Mouse (Mus musculus) heart, embryonic 12.5 days (tissue): ENCODE results near the gene Ap1ar. TPM values are rescaled to one million over a fixed set of nuclear protein-coding genes. Genes with fewer than 3 reads are reported as not detected.

Source experiments
- ATAC-seq: fragments of 200-750 bp; cut with Nextera tagmentation; 2 replicates; pipeline ENCODE4 v1.8.0; 2017; ENCODE audit warnings: moderate TSS enrichment, moderate library complexity; ENCODE audit not compliant: insufficient number of reproducible peaks, low FRiP score
- H3K27ac ChIP-seq: fragments of 300-500 bp; sonication (generic); 2 replicates; pipeline ENCODE4 v1.5.1; 2016; ENCODE audit warnings: mild to moderate bottlenecking, moderate library complexity; ENCODE audit not compliant: poor library complexity, severe bottlenecking
- H3K27me3 ChIP-seq: fragments of 300-500 bp; sonication (generic); replicated peaks from 2 replicates; pipeline ENCODE4 v1.6.1; 2016; ENCODE audit warnings: mild to moderate bottlenecking, moderate library complexity
- H3K36me3 ChIP-seq: fragments of 300-500 bp; sonication (generic); 2 replicates; pipeline ENCODE4 v1.6.1; 2016; ENCODE audit warnings: mild to moderate bottlenecking, moderate library complexity
- H3K4me1 ChIP-seq: fragments of 300-500 bp; sonication (generic); replicated peaks from 2 replicates; pipeline ENCODE4 v1.6.1; 2016; ENCODE audit warnings: mild to moderate bottlenecking
- H3K4me2 ChIP-seq: fragments of 300-500 bp; sonication (generic); 2 replicates; pipeline ENCODE4 v1.6.1; 2016; ENCODE audit warnings: mild to moderate bottlenecking, moderate library complexity
- H3K4me3 ChIP-seq: fragments of 300-500 bp; sonication (generic); 2 replicates; pipeline ENCODE4 v1.5.1; 2016; ENCODE audit warnings: mild to moderate bottlenecking
- H3K9ac ChIP-seq: fragments of 300-500 bp; sonication (generic); 2 replicates; pipeline ENCODE4 v1.6.1; 2016; ENCODE audit warnings: mild to moderate bottlenecking, moderate library complexity
- H3K9me3 ChIP-seq: fragments of 300-500 bp; sonication (generic); replicated peaks from 2 replicates; pipeline ENCODE4 v1.6.1; 2016; ENCODE audit warnings: mild to moderate bottlenecking, moderate library complexity
- WGBS: fragments of 180-500 bp; shearing (Covaris S2); methylation state at CpG from one replicate; pipeline ENCODE4 v1.1.7; 2016; 5-methylcytosine and 5-hydroxymethylcytosine counted together
- polyA plus RNA-seq: library from polyadenylated mRNA; unstranded; fragments of >200 nt; fragmentation: Nextera tagmentation; extraction: Ambion mirVana; gene quantifications from 2 replicates; pipeline ENCODE4 v1.2.1, GENCODE M21; 2016

Ap1ar gene
- polyA plus RNA-seq, 1 experiment from 2014 or later: 44.8 TPM

DNA sequence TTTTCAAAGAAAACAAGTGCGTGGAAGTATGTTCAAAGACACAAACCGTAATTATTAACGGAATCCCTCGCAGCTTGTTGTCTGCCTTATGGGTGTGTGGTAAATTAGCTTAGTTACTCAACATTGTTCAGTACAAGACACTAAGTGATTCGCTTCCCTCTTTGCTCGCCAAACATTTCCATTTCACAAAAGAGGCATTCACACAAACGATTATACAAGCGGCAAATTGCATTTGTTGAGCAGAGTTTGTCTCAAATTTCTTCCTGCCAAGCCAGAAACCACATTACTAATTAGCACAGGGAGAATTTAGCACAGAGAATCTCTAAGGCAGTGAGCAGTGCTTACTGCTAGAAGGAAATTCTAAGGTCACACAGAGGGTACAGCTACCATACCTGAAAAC, 4.6 kb upstream of the Ap1ar start:
- Histone ChIP-seq H3K9ac (no peak overlapping the region), H3K4me2 (no peak overlapping the region), H3K4me3 (no peak overlapping the region), H3K36me3 (no peaks in the 10 kb centered on the region), H3K9me3 (peaks cover 5% of the 10 kb centered on the region; the same call in 1 of the 2 replicates), H3K27me3 (peaks cover 26% of the 10 kb centered on the region), H3K27ac (no peak overlapping the region), H3K4me1 (peaks cover 2% of the 10 kb centered on the region; the same call in 1 of the 2 replicates)
- WGBS: 83% methylated on average over 8 of the region's 8 CpGs
- ATAC-seq: no peak

GRCm38 (mm10) chr3:127837972-127838644, 785 bp upstream of the Ap1ar start:
- peaks cover 12% of the 10 kb centered on the region for H3K27me3 ChIP-seq
- H3K9me3 ChIP-seq: no peaks in the 10 kb centered on the region
- peak overlapping the region; percentile 95 for H3K4me3 ChIP-seq
- no peak for ATAC-seq
- H3K36me3 ChIP-seq: no peaks in the 10 kb centered on the region
- peak overlapping the region; percentile 66 for H3K9ac ChIP-seq
- peak overlapping the region; percentile 92 for H3K27ac ChIP-seq
- 32% methylated on average over 8 of the region's 8 CpGs for WGBS
- H3K4me2 ChIP-seq: peak overlapping the region; percentile 97
- H3K4me1 ChIP-seq: peaks cover 10% of the 10 kb centered on the region; the same call in 1 of the 2 replicates

DNA sequence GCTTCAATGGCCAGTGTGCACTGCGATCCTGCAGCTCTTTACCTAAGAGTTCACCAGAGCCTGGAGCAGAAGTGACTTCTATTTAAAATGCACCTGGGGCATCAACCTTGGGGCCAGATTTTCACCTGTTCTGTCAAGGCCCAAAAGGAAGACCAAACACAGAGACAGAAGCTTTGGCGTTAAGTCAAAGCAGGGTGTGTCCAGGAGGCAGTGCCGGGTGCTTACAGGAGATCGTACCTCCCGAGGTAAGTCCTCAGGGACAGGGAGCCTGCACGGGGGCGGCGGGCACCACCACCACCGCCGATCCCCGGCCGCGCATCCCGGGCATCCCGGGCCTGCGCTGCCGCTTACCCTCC, 547 bp downstream of the Ap1ar start:
- no peak for ATAC-seq

DNA sequence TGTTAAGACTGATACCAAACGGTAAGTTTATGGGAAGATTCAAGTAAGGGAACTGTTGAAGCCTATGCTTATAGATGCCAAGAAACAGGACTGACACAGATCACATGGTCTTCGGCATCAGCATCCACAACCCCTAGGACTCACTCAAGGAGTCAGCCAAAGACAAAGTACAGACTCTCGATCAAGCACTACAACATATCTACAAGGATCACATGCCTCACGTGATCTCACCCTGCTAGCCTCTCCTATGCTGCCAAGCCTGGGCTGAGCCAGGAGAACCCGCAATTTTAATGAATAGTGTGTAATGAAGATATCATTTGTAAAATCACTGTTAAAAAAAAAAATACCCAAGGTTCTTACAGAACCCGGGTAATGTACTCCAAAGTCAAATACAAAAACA, 1.7 kb downstream of the Ap1ar start:
- no peak for ATAC-seq
- H3K36me3 ChIP-seq: no peaks in the 10 kb centered on the region
- 70% methylated on average over 6 of the region's 6 CpGs for WGBS
- H3K9me3 ChIP-seq: no peaks in the 10 kb centered on the region
- H3K27ac ChIP-seq: no peak overlapping the region
- no peaks in the 10 kb centered on the region for H3K27me3 ChIP-seq
- H3K9ac ChIP-seq: no peak overlapping the region
- no peak overlapping the region for H3K4me3 ChIP-seq
- no peak overlapping the region for H3K4me2 ChIP-seq
- H3K4me1 ChIP-seq: peaks cover 10% of the 10 kb centered on the region; the same call in 1 of the 2 replicates

More for the DNA sequence above, 547 bp downstream of the Ap1ar start:
- H3K27me3 ChIP-seq: peaks cover 5% of the 10 kb centered on the region; the same call in 1 of the 2 replicates
- H3K4me2 ChIP-seq: peak overlapping the region; percentile 97
- peaks cover 10% of the 10 kb centered on the region; the same call in 1 of the 2 replicates for H3K4me1 ChIP-seq
- 0% methylated on average over 17 of the region's 17 CpGs for WGBS
- H3K36me3 ChIP-seq: no peaks in the 10 kb centered on the region
- H3K27ac ChIP-seq: peak overlapping the region; percentile 92
- peak overlapping the region; percentile 95 for H3K4me3 ChIP-seq
- no peaks in the 10 kb centered on the region for H3K9me3 ChIP-seq
- H3K9ac ChIP-seq: peak overlapping the region; percentile 94

DNA sequence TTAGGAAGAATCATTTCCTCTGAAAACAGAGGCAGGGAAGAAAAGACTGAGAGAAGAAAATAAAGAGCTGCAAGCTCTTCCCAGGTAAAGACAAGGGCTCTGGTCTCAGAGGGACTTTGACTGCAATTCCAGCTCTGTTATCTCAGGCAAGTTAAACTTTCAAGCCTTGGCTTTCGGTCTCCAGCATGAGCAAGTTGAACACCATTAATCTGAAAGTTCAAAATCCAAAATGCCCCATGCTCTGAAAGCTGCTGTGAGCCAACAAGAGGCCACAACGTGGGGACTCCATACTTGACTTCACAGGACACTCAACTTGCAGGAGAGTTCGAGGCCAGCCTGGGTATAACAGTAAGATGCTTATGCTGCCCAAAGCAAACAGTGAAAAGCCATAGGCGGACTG, 3.3 kb downstream of the Ap1ar start:
- no peak overlapping the region for H3K4me2 ChIP-seq
- no peak overlapping the region for H3K9ac ChIP-seq
- H3K9me3 ChIP-seq: no peaks in the 10 kb centered on the region
- 75% methylated on average over 4 of the region's 4 CpGs for WGBS
- H3K27me3 ChIP-seq: no peaks in the 10 kb centered on the region
- ATAC-seq: no peak
- no peak overlapping the region for H3K27ac ChIP-seq
- H3K4me3 ChIP-seq: no peak overlapping the region
- no peaks in the 10 kb centered on the region for H3K36me3 ChIP-seq
- peaks cover 10% of the 10 kb centered on the region; the same call in 1 of the 2 replicates for H3K4me1 ChIP-seq

GRCm38 (mm10) chr3:127831079-127831478, 6.2 kb downstream of the Ap1ar start:
- no peaks in the 10 kb centered on the region for H3K9me3 ChIP-seq
- H3K4me3 ChIP-seq: no peak overlapping the region
- no peak overlapping the region for H3K27ac ChIP-seq
- H3K4me1 ChIP-seq: peaks cover 14% of the 10 kb centered on the region
- WGBS: 46% methylated on average over 6 of the region's 6 CpGs
- no peak overlapping the region for H3K4me2 ChIP-seq
- ATAC-seq: no peak
- no peaks in the 10 kb centered on the region for H3K36me3 ChIP-seq
- H3K27me3 ChIP-seq: no peaks in the 10 kb centered on the region
- H3K9ac ChIP-seq: no peak overlapping the region

DNA sequence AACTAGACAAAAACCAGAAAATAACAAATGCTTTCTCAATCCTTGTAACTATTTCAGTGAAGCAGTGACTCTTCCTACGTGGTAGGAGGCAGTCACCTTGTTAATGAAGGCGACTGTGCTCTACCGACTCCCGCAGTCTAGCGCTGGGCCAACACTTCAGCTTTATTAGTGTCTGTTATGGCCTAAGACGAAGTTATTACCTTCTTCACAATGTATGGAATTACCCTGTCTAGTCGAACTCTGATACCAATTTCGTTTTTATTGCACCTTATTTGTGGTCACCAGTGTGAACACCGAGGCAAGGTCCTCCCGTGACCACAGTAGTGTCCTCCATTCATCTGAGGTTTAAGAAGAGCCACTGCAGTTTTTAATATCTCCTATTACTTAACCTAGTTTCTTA, 7.1 kb downstream of the Ap1ar start:
- ATAC-seq: no peak

GRCm38 (mm10) chr3:127827123-127827522, 10.2 kb downstream of the Ap1ar start:
- no peaks in the 10 kb centered on the region for H3K27me3 ChIP-seq
- 26% methylated on average over 7 of the region's 7 CpGs for WGBS
- peak overlapping the region; percentile 28; the same call in 1 of the 2 replicates for H3K4me2 ChIP-seq
- no peaks in the 10 kb centered on the region for H3K9me3 ChIP-seq
- no peak overlapping the region for H3K4me3 ChIP-seq
- no peak overlapping the region for H3K9ac ChIP-seq
- H3K4me1 ChIP-seq: peaks cover 11% of the 10 kb centered on the region
- ATAC-seq: peak; percentile 36; the same call in 1 of the 2 replicates
- peaks cover 5% of the 10 kb centered on the region for H3K36me3 ChIP-seq
- no peak overlapping the region for H3K27ac ChIP-seq

More for the DNA sequence above, 7.1 kb downstream of the Ap1ar start:
- Histone ChIP-seq H3K27me3 (no peaks in the 10 kb centered on the region), H3K4me2 (no peak overlapping the region), H3K9me3 (no peaks in the 10 kb centered on the region), H3K27ac (no peak overlapping the region), H3K4me3 (no peak overlapping the region), H3K36me3 (no peaks in the 10 kb centered on the region), H3K9ac (no peak overlapping the region), H3K4me1 (peaks cover 11% of the 10 kb centered on the region)
- WGBS: 90% methylated on average over 10 of the region's 10 CpGs

- WGBS: 78% methylated on average over 7 of the region's 7 CpGs
- ATAC-seq: no peak
- no peak overlapping the region for H3K27ac ChIP-seq
Measured at GRCm38 (mm10) chr3:127826503-127826902, 10.8 kb downstream of the Ap1ar start.

GRCm38 (mm10) chr3:127823886-127824863, 13.1 kb downstream of the Ap1ar start:
- Histone ChIP-seq H3K4me3 (no peak overlapping the region), H3K4me2 (no peak overlapping the region), H3K9ac (peak overlapping the region; percentile 39; the same call in 1 of the 2 replicates), H3K4me1 (peaks cover 11% of the 10 kb centered on the region), H3K27ac (no peak overlapping the region), H3K27me3 (no peaks in the 10 kb centered on the region), H3K36me3 (peaks cover 24% of the 10 kb centered on the region), H3K9me3 (no peaks in the 10 kb centered on the region)
- 87% methylated on average over 17 of the region's 17 CpGs for WGBS
- no peak for ATAC-seq

More at GRCm38 (mm10) chr3:127826503-127826902, 10.8 kb downstream of the Ap1ar start:
- H3K4me3 ChIP-seq: no peak overlapping the region
- no peaks in the 10 kb centered on the region for H3K9me3 ChIP-seq
- H3K4me1 ChIP-seq: peaks cover 11% of the 10 kb centered on the region
- peaks cover 9% of the 10 kb centered on the region for H3K36me3 ChIP-seq
- H3K27me3 ChIP-seq: no peaks in the 10 kb centered on the region
- H3K9ac ChIP-seq: no peak overlapping the region
- no peak overlapping the region for H3K4me2 ChIP-seq

GRCm38 (mm10) chr3:127821209-127821608, 16.1 kb downstream of the Ap1ar start:
- H3K4me3 ChIP-seq: no peak overlapping the region
- H3K9me3 ChIP-seq: no peaks in the 10 kb centered on the region
- H3K27ac ChIP-seq: no peak overlapping the region
- WGBS: 82% methylated on average over 5 of the region's 5 CpGs
- H3K27me3 ChIP-seq: no peaks in the 10 kb centered on the region
- no peak for ATAC-seq
- no peak overlapping the region for H3K4me2 ChIP-seq
- no peak overlapping the region for H3K9ac ChIP-seq
- H3K36me3 ChIP-seq: peaks cover 30% of the 10 kb centered on the region
- H3K4me1 ChIP-seq: peaks cover 3% of the 10 kb centered on the region; the same call in 1 of the 2 replicates
